Mouse (Mus musculus): ENCODE results near the gene Gosr2.

DNA sequence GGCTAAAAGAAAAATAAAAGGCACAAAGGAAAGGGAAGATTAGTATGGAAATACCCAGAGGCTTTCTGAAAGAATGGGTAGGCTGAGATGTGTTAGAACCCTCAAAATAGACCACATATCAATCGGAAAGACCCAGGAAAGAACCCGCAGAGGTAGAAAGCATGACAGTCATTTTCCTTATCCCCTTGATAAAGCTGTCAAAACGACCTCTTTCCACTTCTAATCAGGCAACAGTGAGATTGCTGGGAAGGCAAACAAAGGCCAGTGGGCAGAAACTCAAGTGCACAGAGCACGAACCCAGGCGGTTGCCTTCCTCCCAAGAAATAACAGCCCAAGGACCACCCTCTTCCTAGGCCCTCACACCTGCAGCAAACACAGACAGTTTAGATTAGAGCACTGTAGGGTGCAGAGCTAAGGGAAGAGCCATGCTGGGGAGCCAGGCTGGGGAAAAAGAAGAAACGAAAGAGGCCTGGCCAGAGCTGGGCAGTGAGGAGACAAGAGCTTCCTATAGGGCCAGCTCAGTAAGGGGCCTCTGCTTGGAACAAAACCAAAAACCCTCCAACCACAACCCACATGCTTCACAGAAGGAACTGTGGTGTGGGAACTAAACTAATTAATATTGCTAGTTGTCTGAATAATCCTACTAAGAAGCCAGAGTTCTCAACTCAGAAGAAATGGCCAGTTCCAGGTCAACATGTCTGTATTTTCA lies 9.3 kb downstream of the Gosr2 start:
- TF ChIP-seq POLR2A (IDR thresholded peaks at IDR 0.05; ENCODE audit: extremely low read depth, insufficient read depth, low read length), result no peak
- no peak for TF ChIP-seq CTCF (IDR thresholded peaks at IDR 0.05; ENCODE audit: low read depth, low read length)
